Mouse (Mus musculus): ENCODE data around the gene Tmem189.

GRCm38 (mm10) chr2:167710574-167710973, 21.0 kb upstream of the Tmem189 start:
- TF ChIP-seq CTCF (IDR thresholded peaks at IDR 0.05), result no peak
- TF ChIP-seq EP300 (IDR thresholded peaks at IDR 0.05), result no peak
